10 mouse cellular contexts compared by ENCODE assay signal in genomic region chr13:63277316-63277715, GRCm38 (mm10).
DNase-seq lines count a peak whose midpoint lies in the region; TF ChIP-seq lines count a peak whose summit lies in the region.
"Had no signal": no experiment of that assay in that cellular context is flagged by ENCODE, and none has a peak within 500 bp of the region (broad histone marks: within the 10 kb centered on the region; RNA-seq: fewer than 3 reads in every experiment).

No protein-coding gene starts in this region.

- peaks cover 42% of the 10 kb centered on the region for H3K4me1 ChIP-seq in kidney, adult 2 months (ENCODE audit: control insufficient read depth, insufficient read depth, low read length)
- H3K4me1 ChIP-seq in thymus, adult 2 months (replicated peaks; ENCODE audit: control insufficient read depth, insufficient read depth, low read length) = peaks cover 22% of the 10 kb centered on the region
- H3K4me1 ChIP-seq in limb, embryonic 10.5 days = peaks cover 94% of the 10 kb centered on the region

- no peaks in the 10 kb centered on the region for H3K27me3 ChIP-seq in kidney, adult 2 months (replicated peaks; ENCODE audit: control insufficient read depth, insufficient read depth, low read length)
- H3K27me3 ChIP-seq in thymus, adult 2 months (ENCODE audit: control insufficient read depth, insufficient read depth, low read length) = no peaks in the 10 kb centered on the region
- no peaks in the 10 kb centered on the region for H3K27me3 ChIP-seq in limb, embryonic 10.5 days (ENCODE audit: low read depth, poor library complexity, severe bottlenecking)

- WGBS in kidney, adult 2 months = 35% methylated on average over 5 of the region's 5 CpGs
- 21% methylated on average over 5 of the region's 5 CpGs for WGBS in thymus, adult 2 months
- 65% methylated on average over 5 of the region's 5 CpGs for WGBS in limb, embryonic 10.5 days

- H3K4me3 ChIP-seq in kidney, adult 2 months (ENCODE audit: insufficient read depth, low read depth, low read length) = peak overlapping the region; percentile 11; the same call in 1 of the 2 replicates
- no peak overlapping the region for H3K4me3 ChIP-seq in thymus, adult 2 months (ENCODE audit: control insufficient read depth, insufficient read depth, low read length)
- no peak overlapping the region for H3K4me3 ChIP-seq in limb, embryonic 10.5 days
- H3K4me3 ChIP-seq: forebrain, embryonic 12.5 days had no signal

- TF ChIP-seq POLR2A in kidney, adult 2 months (IDR thresholded peaks at IDR 0.05; ENCODE audit: low read depth, low read length) = no peak
- no peak for TF ChIP-seq POLR2A in thymus, adult 2 months (IDR thresholded peaks at IDR 0.05; ENCODE audit: control insufficient read depth, extremely low read depth, insufficient read depth, low read length, poor library complexity)

- H3K36me3 ChIP-seq in kidney, adult 2 months (ENCODE audit: control insufficient read depth, insufficient read depth, low read length) = no peaks in the 10 kb centered on the region; the same call in 1 of the 2 replicates
- H3K36me3 ChIP-seq in thymus, adult 2 months (ENCODE audit: control insufficient read depth, insufficient read depth, low read length) = peaks cover 4% of the 10 kb centered on the region; the same call in 1 of the 2 replicates
- peaks cover 6% of the 10 kb centered on the region for H3K36me3 ChIP-seq in limb, embryonic 10.5 days
- H3K36me3 ChIP-seq: forebrain, embryonic 12.5 days had no signal

- DNase-seq in kidney, adult 2 months = no peak
- no peak for DNase-seq in kidney, postnatal 14 days
- DNase-seq in thymus, postnatal 0 days (ENCODE audit: low spot score) = peak; percentile 43
- no peak for DNase-seq in thymus, adult 2 months
- DNase-seq in limb, embryonic 10.5 days (ENCODE audit: low spot score) = no peak
- no peak for DNase-seq in urinary bladder, adult 2 months (ENCODE audit: low spot score)
- DNase-seq in right cerebral cortex, postnatal 4 days = no peak
- DNase-seq: gastrocnemius, postnatal 14 days had no signal

- no peak for TF ChIP-seq CTCF in kidney, adult 2 months (conservative IDR thresholded peaks at IDR 0.05; ENCODE audit: insufficient read depth, insufficient read length, low read depth, low read length)
- no peak for TF ChIP-seq CTCF in thymus, adult 2 months (IDR thresholded peaks at IDR 0.05; ENCODE audit: borderline replicate concordance, control insufficient read depth, extremely low read depth, insufficient read depth, low read length, poor library complexity)

- H3K9me3 ChIP-seq in limb, embryonic 10.5 days (replicated peaks) = no peaks in the 10 kb centered on the region
- H3K9me3 ChIP-seq: forebrain, embryonic 12.5 days had no signal

- H3K27ac ChIP-seq in kidney, adult 2 months (ENCODE audit: insufficient read depth, low read depth, low read length) = peak overlapping the region; percentile 52
- H3K27ac ChIP-seq in thymus, adult 2 months (ENCODE audit: control insufficient read depth, insufficient read depth, low read length) = no peak overlapping the region
- peak overlapping the region; percentile 86; the same call in 1 of the 2 replicates for H3K27ac ChIP-seq in limb, embryonic 10.5 days
- H3K27ac ChIP-seq: hindbrain, postnatal 0 days had no signal
